Comparison of ENCODE assay signal across 20 mouse cellular contexts in the genomic region with DNA sequence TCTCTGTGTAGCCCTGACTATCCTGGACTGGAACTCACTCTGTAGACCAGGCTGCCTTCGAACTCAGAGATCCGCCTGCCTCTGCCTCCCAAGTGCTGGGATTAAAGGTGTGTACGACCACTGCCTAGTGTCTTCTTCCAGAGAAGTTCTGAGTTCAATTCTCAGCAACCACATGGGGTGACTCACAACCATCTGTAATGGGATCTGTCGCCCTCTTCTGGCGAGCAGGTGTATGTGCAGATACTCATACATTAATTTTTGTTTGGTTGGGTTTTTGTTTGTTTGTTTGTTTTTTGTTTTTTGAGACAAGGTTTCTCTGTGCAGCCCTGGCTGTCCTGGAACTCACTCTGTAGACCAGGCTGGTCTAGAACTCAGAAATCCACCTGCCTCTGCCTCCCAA. TPM values are rescaled to one million over a fixed set of nuclear protein-coding genes. Genes with fewer than 3 reads are reported as not detected.
DNase-seq lines count a peak whose midpoint lies in the region; ATAC-seq and TF ChIP-seq lines count a peak whose summit lies in the region.
"Not testable (repeated sequence)": the region's sequence is repeated elsewhere in the genome, so short reads cannot be mapped to it uniquely, and the experiment has no call there.
"Had no signal": no experiment of that assay in that cellular context is flagged by ENCODE, and none has a peak within 500 bp of the region (broad histone marks: within the 10 kb centered on the region; RNA-seq: fewer than 3 reads in every experiment).

No protein-coding gene starts in this region.

- TF ChIP-seq POLR2A in ES-Bruce4 (IDR thresholded peaks at IDR 0.05; ENCODE audit: insufficient read depth, low read length); bone marrow macrophage, adult 2 months (IDR thresholded peaks at IDR 0.05; ENCODE audit: borderline replicate concordance, low read depth, low read length); lung, adult 2 months (IDR thresholded peaks at IDR 0.05; ENCODE audit: borderline replicate concordance, extremely low read depth, low read depth, low read length): not testable (repeated sequence)

- not testable (repeated sequence) for TF ChIP-seq EP300 in ES-Bruce4 (IDR thresholded peaks at IDR 0.05; ENCODE audit: insufficient read depth, low read depth, low read length)

- TF ChIP-seq CTCF in ES-Bruce4 (IDR thresholded peaks at IDR 0.05; ENCODE audit: low read depth, low read length): peak; percentile 24
- TF ChIP-seq CTCF in bone marrow macrophage, adult 2 months (IDR thresholded peaks at IDR 0.05; ENCODE audit: low read depth, low read length): 0 out of 2 replicates have a peak, but pooled peaks have one; percentile 15
- TF ChIP-seq CTCF in gastrocnemius, adult 2 months (IDR thresholded peaks at IDR 0.05): peak; percentile 82
- TF ChIP-seq CTCF in kidney, postnatal 0 days (IDR thresholded peaks at IDR 0.05; ENCODE audit: low read depth): peak; percentile 72
- peak; percentile 43; the same call in 1 of the 2 replicates for TF ChIP-seq CTCF in lung, adult 2 months (IDR thresholded peaks at IDR 0.05; ENCODE audit: insufficient read depth, low read length)

- peak; percentile 54 for DNase-seq in 3T3-L1 (ENCODE audit: low read depth, low spot score)
- DNase-seq in ZHBTc4 (ENCODE audit: low read depth, low spot score): peak; percentile 62
- not testable (repeated sequence) for DNase-seq in gastrocnemius, adult 2 months; kidney, postnatal 0 days (ENCODE audit: low spot score)
- peak; percentile 20 for DNase-seq in lung, adult 2 months
- peak; percentile 11 to 50 for DNase-seq in spleen, postnatal 10 days (ENCODE audit: low spot score in 2 of 2)

- WGBS in kidney, postnatal 0 days: 80% methylated on average over 5 of the region's 5 CpGs
- 71% methylated on average over 5 of the region's 5 CpGs for WGBS in lung, adult 2 months

- peaks cover 13% of the 10 kb centered on the region for H3K4me1 ChIP-seq in ES-Bruce4 (ENCODE audit: control insufficient read depth, insufficient read depth, low read length)
- H3K4me1 ChIP-seq in bone marrow macrophage, adult 2 months (ENCODE audit: control insufficient read depth, insufficient read depth, low read length); kidney, postnatal 0 days (replicated peaks; ENCODE audit: insufficient read depth, low read length); lung, adult 2 months (ENCODE audit: control insufficient read depth, insufficient read depth, low read length): not testable (repeated sequence)

- not testable (repeated sequence) for H3K27me3 ChIP-seq in ES-Bruce4 (ENCODE audit: control insufficient read depth, insufficient read depth, low read length, poor library complexity, severe bottlenecking); kidney, postnatal 0 days (ENCODE audit: insufficient read depth, low read length)

- not testable (repeated sequence) for ATAC-seq in kidney, postnatal 0 days (replicated peaks; ENCODE audit: low FRiP score, low read depth)

- intact Hi-C loops in gastrocnemius, adult 2 months (cut with DNase I): not testable (repeated sequence)

- not testable (repeated sequence) for H3K9me3 ChIP-seq in ES-Bruce4 (replicated peaks; ENCODE audit: control insufficient read depth, insufficient read depth, low read length, poor library complexity, severe bottlenecking); kidney, postnatal 0 days (replicated peaks; ENCODE audit: low read length)

- not testable (repeated sequence) for H3K9ac ChIP-seq in ES-Bruce4 (ENCODE audit: low read depth, poor library complexity, severe bottlenecking); kidney, postnatal 0 days (ENCODE audit: low read depth, low read length)

- not testable (repeated sequence) for H3K4me3 ChIP-seq in ES-Bruce4 (ENCODE audit: low read depth, low read length); bone marrow macrophage, adult 2 months (ENCODE audit: insufficient read depth, low read length); gastrocnemius, adult 2 months; kidney, postnatal 0 days (replicated peaks; ENCODE audit: low read depth, low read length); lung, adult 2 months (replicated peaks; ENCODE audit: extremely low read depth, low read depth, low read length)

- not testable (repeated sequence) for H3K27ac ChIP-seq in ES-Bruce4 (ENCODE audit: insufficient read depth, low read length); bone marrow macrophage, adult 2 months (ENCODE audit: insufficient read depth, low read depth, low read length); gastrocnemius, adult 2 months; kidney, postnatal 0 days

- not testable (repeated sequence) for H3K4me2 ChIP-seq in kidney, postnatal 0 days (ENCODE audit: low read length)

- H3K36me3 ChIP-seq in ES-Bruce4 (ENCODE audit: control insufficient read depth, insufficient read depth, low read length, poor library complexity, severe bottlenecking): not testable (repeated sequence)
- H3K36me3 ChIP-seq in kidney, postnatal 0 days (ENCODE audit: insufficient read depth, low read length): peaks cover 18% of the 10 kb centered on the region

RNA-seq across cellular contexts. Expression of gene Msi1, which starts 13.3 kb away (rescaled TPM):
- 48.7 and 49.2 TPM in 2 replicates for polyA plus RNA-seq in ES-Bruce4 (2011; ENCODE audit: insufficient read depth, insufficient read length, low read depth, missing spikeins)
- polyA plus RNA-seq in bone marrow macrophage, adult 2 months (2012; ENCODE audit: insufficient read depth, insufficient read length, missing spikeins): 0.44 TPM in 1 of 2 replicates, not detected in the other
- under 1 TPM in 1 of 2 experiments, not detected in 1; 0.61 TPM for total RNA-seq in gastrocnemius, adult 2 months (2021)
- 12.4 and 13.3 TPM in 2 replicates for polyA plus RNA-seq in kidney, postnatal 0 days (2015; fragmentation: Nextera tagmentation; extraction: Ambion mirVana)
- 0.91 and 1.9 TPM in 2 replicates for polyA plus RNA-seq in lung, adult 2 months (2012; rRNA removed)
- total RNA-seq: monocyte, adult 5-6 weeks had no signal

RNA-seq across cellular contexts. Expression of gene Pla2g1b, which starts 23.4 kb away (rescaled TPM):
- 55.4 and 63.2 TPM in 2 replicates for polyA plus RNA-seq in ES-Bruce4 (2011; ENCODE audit: insufficient read depth, insufficient read length, low read depth, missing spikeins)
- polyA plus RNA-seq in bone marrow macrophage, adult 2 months (2012; ENCODE audit: insufficient read depth, insufficient read length, missing spikeins): not detected in 2 replicates
- not detected for total RNA-seq in gastrocnemius, adult 2 months (2021)
- polyA plus RNA-seq in kidney, postnatal 0 days (2015; fragmentation: Nextera tagmentation; extraction: Ambion mirVana): 0.97 and 0.98 TPM in 2 replicates
- 38.0 and 46.8 TPM in 2 replicates for polyA plus RNA-seq in lung, adult 2 months (2012; rRNA removed)
- total RNA-seq: adrenal gland, adult 2 months; gastrocnemius, postnatal 25 days; heart, postnatal 10 days; layer of hippocampus, adult 8-10 months; left cerebral cortex, adult 18-20 months; monocyte, adult 5-6 weeks had no signal
- polyA plus RNA-seq: adrenal gland, adult 2 months; forebrain, embryonic 12.5 days; hindbrain, embryonic 12.5 days; limb, embryonic 10.5 days; liver, embryonic 15.5 days; Patski; urinary bladder, adult 2 months had no signal

RNA-seq across cellular contexts. Expression of gene Sirt4, which starts 41.9 kb away (rescaled TPM):
- polyA plus RNA-seq in ES-Bruce4 (2011; ENCODE audit: insufficient read depth, insufficient read length, low read depth, missing spikeins): 22.2 and 28.3 TPM in 2 replicates
- 15.6 and 17.8 TPM in 2 replicates for polyA plus RNA-seq in bone marrow macrophage, adult 2 months (2012; ENCODE audit: insufficient read depth, insufficient read length, missing spikeins)
- 10 to 100 TPM; 10.9 to 17.3 TPM for total RNA-seq in gastrocnemius, adult 2 months (2021)
- polyA plus RNA-seq in kidney, postnatal 0 days (2015; fragmentation: Nextera tagmentation; extraction: Ambion mirVana): 19.6 and 20.2 TPM in 2 replicates
- polyA plus RNA-seq in lung, adult 2 months (2012; rRNA removed): 36.5 and 38.3 TPM in 2 replicates

Comparison
In these comparisons a context has a peak if more than half of its experiments do, and no peak if none do; other contexts are left out.
1. CTCF ChIP-seq: peak in every context shown above with its lines; median percentile 82 in gastrocnemius, adult 2 months; 72 in kidney, postnatal 0 days; 43 in lung, adult 2 months; 24 in ES-Bruce4; 15 in bone marrow macrophage, adult 2 months.
2. RNA of gene Pla2g1b, which starts 23.4 kb away (polyA plus RNA-seq): 55.4 to 63.2 TPM in ES-Bruce4 and 38.0 to 46.8 TPM in lung, adult 2 months; 0.97 to 0.98 TPM in kidney, postnatal 0 days and not detected in bone marrow macrophage, adult 2 months; every median in the first group is over 10 times any median in the second.